Mouse (Mus musculus) lung, adult 18-20 months (tissue): ENCODE measurements around the gene Rpl35.

Experiments
- DNase-seq, 2 experiments: peaks; one replicate each; pipeline ENCODE4 v3.0.0; 2022; ENCODE audit warnings: mixed read lengths in 2 of 2

The Rpl35 gene

DNA sequence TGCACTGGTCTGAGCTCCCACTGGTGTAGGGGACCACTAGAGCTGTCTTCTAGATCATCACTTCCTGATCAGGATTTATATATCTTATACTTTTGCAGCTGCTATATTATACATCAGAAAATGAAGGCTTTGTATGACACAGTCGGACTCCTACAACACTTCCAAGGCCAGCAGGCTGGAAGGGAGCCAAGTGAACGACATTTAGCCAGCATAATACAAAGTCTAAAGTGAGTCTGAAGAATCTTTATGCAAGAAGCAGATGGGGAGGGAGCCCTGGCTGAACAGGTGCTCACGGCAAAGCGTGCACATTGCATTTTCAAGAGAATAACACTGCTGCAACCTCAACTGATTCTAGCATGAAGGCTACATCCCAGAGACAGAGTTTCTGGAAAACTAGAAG, 13.0 kb downstream of the Rpl35 start:
- DNase-seq, result no peak

DNA sequence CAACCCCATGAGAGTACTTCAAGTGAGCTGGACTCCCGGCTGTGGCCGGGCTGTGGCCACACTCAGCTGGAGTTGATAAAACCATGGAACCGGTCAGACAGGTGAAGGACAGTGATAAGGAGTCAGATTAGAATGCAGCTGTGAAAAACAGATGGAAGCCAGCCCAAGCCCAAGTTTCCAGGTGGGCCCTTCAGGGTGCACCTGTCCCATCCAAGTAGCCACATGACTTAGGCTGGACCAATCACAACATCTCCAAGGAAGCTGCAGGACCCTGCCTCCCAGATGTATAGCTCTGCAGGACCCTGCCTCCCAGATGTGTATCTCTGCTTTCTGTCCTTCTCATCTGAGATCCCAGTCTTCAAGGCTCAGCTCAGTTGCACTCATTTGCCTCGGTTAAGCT, 13.4 kb downstream of the Rpl35 start:
- DNase-seq, result no peak

DNA sequence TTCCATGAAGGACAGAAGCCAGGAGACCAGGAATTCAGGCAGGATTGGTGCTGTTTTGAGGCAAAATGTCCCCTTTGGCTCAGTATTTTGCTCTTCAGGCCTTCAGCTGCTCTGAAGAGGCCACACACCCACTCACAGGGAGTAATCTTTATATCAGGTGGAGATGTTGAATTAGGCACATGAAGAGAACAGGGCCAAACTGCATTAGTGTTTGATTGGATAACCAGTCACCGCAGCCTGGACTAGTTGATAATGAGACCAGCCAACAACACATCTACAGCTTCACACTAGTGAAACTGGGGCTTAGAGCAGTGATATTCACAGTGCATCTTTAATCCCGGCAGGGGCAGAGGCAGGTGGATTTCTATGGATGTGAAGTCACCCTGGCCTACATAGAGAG, 16.5 kb downstream of the Rpl35 start:
- no peak for DNase-seq

DNA sequence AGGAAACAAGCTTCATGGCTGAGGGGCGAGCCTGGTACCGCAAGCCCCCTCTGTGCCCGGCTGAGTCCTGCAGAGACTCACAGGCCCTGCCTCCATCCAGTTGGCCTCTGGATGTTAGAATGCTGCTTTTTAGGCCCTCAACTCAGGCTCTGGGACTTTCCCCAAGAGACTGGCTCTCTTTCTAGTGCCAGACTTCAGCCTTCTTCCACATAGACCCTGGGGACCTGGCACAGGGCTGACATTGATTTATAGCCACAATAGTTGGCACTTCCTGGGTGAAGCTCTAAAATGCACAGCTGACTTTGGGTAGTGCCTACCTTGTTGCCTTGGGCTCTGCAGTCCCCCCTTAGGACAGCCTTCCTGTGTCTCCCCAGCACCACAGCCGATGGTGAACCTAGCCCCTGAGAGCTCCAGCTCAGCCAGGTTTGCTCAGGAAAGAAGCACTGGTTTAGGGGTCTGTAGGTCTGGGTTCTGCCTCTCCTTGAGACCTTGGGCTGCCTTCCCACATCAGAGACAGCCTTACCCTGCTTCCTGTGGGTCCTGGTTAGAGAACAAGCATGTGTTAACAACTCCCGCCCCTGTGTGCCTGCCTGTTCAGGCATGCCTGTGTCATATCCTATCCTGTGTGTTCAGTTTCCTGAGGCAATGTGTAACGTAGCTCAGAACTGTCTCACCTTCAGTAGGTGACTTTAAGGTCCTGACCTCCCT, 17.5 kb downstream of the Rpl35 start:
- DNase-seq, result no peak

DNA sequence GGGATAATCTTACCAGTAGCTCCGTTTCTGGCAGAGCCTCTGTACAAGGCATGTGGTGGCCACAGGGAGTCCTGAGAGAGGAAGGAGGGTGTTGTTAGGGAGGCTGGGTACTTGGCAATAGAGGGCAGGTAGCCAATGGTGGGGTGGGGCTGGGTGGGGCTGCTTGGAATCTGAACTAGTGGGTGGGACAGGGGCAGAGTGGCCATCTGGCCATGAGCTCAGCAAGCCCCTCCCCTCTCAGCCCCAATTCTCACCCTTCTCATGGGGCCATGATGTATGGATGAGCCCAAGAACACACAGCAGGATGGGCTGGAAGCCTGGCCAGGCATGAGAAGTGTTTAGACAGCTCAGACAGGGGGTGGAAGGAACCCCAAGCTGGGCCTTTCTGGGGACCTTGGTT, 18.1 kb downstream of the Rpl35 start:
- no peak for DNase-seq

DNA sequence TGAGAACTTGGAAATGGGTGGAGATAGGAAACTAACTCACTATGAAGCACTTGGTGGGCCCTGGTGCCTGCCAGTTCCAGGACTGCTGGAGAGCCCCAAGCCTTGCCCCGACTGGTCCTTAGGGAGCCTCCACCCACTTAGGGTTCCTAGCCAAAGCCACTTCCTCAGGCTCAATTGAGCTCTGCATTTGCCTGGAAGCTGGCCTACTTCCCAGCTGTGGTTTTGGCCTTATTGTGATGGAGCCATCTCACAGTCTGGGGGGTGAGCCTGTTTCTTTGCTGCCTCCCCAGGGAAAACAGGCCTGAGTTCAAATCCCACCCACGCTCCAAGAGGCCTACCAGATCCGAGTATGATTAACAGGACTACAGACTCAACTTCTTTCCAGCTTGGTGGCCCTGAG, 18.8 kb downstream of the Rpl35 start:
- DNase-seq, result peak; percentile 77 to 86

DNA sequence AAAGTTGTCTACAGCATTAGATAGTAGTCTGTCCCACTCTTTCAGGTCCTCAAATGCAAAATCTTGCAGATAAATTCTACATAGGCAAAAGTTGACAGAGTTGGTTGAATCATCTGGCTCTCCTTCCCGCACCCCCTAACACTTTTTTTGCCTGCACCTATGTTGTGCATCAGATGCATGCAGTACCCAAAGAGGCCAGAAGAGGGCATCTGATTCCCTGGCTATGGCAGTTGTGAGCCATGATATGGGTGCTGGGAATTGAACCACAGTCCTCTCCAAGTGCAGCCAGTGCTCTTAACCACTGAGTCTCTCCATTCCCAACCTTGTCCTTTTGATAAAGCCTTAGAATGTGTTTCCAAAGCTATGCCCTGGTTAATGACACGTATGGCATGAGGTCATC, 22.0 kb downstream of the Rpl35 start:
- DNase-seq, result no peak

DNA sequence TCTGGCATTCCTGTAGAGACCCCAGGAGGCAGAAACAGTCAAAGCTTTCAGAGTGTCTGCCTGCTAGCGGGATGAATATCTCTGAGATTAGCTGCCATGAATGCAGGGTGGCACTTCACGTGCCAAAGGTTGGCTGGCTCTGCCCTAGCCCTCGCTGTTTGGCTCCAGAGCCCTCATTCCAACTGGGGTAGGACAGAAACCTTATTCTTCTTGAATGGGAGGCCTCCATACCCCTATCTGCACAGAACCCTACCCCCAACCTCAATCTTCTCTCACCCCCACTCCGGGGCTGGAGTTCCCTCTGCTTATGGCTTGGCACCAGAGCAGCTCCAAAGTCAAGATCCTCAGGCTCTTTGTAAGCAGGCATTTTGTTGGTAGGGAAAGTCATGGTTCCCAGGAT, 27.6 kb downstream of the Rpl35 start:
- no peak for DNase-seq

DNA sequence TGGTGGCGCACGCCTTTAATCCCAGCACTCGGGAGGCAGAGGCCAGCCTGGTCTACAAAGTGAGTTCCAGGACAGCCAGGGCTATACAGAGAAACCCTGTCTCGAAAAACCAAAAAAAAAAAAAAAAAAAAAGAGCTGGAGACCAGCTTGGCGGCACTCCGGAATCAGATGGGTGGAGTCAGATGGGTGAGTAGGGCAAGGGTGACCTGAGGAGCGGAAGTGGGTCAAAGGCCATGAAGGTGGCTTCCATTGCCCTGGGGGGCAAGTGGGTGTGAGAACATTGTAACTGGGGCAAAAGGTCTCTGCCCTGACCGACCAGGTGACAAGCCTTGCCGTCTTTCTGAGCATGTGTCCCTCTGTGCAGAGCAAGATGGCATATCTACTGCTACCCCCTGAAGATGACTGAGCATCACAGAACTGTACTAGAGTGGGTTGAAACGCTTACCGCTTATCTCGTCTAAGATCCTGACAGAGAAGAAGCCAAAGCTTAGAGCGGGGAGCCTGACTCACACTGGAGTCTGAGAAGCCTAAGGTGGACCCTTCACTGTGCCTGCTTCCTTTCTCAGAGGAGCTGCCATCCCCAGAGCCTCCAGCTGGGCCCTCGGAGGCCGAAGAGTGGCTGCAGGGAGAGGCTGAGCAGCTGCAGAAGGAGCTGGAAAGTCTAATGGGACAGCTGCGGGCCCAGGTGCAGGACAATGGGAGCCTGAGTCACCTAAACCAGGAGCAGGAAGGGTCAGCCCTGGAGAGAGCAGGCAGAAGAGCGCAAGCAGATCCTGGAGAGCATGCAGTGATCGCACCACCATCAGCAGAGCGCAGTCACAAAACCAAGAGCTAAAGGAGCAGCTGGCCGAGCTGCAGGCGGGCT, 29.3 kb downstream of the Rpl35 start:
- DNase-seq, result no peak

DNA sequence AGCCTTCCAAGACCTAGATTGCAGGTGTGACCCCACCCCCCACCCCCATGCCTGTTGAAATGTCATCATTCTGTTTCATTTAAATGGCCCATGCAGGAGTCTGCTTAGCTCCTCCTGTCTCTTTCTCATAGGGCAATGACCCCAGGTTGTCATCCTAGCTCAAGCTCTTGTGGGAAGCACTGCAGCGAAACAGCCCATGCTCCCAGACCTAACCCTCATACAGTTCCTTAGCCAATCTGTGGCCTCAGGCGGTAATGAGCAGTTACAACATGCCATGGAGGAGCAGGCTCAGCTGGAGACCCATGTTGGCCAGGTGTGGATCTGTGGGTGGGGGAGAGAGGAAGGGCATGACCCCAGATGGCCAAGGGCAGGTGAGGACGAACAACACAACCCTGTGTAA, 30.2 kb downstream of the Rpl35 start:
- no peak for DNase-seq

DNA sequence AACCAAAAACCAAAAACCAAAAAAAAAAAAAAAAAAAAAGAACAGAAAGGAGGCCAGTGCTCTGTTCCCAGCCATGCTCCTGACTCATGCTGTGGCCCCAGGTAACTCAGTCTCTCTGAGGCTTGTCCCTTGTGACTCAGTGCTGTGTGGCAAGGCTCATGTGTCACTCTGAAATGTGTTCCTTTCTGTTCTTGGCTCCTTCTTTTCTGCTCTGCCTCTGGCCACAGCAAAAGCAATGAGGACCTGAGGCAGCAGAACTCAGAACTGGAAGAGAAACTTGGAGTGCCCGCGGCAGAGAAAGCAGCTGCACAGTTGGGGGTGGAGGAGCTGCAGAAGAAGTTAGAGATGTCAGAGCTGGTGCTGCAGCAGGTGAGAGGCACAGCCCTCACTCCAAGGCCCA, 31.3 kb downstream of the Rpl35 start:
- no peak for DNase-seq

DNA sequence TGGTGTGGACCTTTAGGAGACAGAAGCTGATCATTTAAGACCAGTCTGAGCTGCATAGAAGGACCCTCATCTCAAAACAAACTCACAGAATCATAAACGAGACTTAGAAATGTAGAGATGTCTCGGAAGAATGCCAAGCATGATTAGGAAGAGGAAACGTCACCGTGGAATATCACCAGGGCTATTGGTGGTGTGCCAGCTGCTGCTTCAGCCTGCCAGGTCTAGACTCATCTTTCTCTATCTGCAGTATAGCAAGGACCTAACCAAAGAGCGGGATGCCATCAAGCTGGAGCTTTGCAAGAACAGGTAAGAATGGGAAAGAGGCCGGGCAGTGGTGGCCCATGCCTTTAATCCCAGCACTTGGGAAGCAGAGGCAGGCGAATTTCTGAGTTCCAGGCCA, 31.7 kb downstream of the Rpl35 start:
- DNase-seq, result no peak

DNA sequence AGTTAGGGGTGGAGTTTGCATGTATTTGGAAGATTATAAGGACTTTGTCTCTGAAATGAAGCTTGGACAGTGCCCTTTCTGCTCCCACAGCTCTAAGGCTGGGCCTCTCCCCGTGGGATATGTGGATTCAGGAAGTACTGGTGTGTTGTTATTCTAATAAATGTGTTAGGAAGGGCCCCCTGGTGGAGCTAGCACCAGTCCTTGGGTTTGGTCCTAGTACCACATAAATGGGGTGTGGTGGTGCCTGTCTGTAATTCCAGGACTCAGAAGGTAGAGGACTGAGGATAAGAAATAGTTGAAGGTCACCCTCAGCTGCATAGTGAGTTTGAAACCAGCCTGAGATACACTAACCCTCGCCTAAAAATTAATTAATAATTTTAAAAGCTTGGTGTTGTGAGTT, 32.2 kb downstream of the Rpl35 start:
- no peak for DNase-seq

DNA sequence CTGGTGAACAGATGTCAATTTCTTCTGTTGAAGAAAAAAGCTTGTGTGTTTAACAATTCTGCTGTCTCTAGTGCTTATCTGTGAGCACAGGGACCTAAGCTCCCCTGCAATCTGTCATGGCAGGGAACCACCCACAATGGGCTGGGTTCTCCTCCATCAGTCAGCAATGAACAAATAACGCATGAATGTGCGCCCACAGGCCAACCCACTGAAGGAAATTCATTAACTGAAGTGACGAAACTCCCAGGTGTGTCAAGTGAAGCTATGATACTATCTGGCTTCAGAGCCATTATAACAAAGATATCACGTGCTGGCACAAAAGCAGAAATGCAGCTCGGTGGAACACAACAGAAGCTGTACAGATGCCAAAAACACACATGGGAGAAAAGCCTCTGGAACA, 35.4 kb downstream of the Rpl35 start:
- no peak for DNase-seq

DNA sequence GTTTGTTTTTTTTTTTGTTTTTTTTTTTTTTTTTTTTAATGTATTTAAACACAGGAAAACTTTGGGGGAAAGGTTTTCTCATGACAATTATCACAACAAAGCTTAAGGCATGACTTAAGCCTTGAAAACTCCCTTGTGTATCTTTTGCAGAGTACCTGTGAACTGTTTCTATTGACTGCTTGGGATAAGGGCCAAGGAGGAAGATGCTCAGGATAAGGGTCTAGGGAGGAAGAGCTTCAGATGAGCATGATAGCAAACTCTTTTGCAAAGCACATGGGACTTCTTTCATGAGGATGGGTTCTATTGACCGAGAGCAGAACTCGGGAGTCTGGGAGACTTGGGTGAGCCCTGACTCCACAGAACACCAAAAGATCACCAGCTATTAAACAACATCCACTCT, 35.8 kb downstream of the Rpl35 start:
- no peak for DNase-seq

DNA sequence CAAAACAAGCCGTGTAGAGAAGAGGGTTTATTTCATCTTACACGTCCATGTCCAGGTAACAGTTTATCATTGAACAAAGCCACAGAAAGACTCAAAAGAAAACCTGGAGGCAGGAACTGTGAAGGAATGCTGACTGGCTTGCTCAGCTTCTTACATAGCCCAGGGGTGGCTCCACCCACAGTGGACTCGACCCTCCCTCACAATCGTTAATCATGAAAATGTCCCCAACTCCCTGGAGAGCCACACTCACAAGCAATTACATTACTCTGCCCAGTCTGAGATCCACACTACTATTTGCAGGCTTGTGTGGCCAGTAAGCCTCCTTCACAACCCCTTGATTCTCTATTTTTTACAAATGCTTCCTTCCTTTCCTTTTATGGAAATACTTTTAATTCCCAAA, 41.2 kb downstream of the Rpl35 start:
- no peak for DNase-seq

DNA sequence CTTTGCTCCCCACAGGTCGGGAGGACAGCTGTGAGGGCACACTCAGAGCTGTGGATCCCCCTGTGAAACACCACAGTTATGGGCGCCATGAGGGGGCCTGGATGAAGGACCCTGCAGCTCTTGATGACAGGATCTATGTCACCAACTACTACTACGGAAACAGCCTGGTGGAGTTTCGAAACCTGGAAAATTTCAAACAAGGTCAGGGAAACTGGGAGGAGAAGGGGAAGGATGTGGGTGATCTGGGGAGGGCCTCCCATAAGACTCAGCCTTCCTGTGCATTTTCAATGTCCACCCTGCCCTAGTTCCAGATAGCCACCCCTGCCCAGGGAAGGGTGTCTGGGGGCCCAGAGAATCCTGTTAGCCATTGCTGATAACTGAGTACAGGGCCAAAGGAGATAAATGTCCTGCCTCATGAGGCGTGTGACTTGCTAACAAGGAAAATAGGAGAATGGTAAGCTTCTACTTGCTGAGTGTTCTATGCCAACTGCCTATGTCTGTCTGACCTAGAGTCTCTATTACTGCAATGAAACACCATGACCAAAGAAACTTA, 47.7 kb downstream of the Rpl35 start:
- no peak for DNase-seq

DNA sequence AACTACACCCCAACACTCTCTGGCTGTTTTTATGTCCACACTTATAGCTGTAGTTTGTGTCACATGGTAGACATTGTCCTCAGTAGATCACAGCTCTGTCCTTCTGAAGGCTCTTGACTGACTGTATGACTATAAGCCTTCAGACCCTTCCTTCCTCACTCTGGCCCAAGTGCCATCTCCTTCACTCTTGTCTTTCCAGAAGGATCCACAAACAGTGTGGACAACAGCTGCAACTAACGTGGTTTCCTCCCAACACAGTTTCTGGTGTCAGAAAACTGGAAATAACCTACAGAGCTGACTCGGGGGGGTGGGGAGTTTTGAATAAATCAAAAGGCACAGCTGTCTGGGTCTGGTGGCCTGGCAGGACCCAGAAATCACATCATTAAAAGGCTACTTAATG, 49.4 kb downstream of the Rpl35 start:
- no peak for DNase-seq

DNA sequence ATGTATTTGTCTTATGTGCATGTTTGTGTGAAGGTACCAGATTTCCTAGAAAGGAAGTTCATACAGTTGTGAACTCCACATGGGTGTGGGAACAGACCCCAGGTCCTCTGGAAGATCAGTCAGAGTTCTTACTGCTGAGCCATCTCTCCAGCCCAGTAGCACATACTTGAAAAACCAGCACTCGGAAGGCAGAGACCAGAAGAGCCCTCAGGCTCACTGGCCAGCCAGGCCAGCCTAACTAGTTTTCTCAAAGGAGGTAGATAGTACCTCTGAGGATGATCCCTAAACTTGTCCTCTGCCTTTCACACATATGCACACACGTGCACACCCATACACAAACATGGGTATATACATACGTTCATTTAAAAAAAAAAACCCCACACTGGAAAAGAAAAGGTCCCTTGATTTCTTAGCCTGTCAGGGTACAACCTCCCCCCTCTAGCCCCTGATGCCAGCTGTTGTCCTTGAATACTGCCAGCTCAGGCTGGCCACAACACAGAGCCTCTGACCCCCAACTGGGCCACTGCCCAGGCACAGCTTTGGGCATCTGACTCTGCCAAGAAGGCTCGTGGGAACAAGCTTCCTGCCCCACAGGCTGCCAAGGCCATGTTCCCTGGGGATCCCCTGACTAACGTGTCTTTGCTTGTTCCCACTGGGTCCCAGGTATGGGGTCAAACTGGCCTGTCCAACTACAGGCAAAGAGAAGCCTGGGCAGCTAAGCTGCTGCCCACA, 52.1 kb downstream of the Rpl35 start:
- peak in 1 of 2 experiments; percentile 29 for DNase-seq
